Mouse (Mus musculus) retina, embryonic 14.5 days (tissue): ENCODE data around the gene Yipf4.

Experiments
- DNase-seq: peaks from one replicate; pipeline ENCODE4 v3.0.0-alpha.2; 2015; ENCODE audit warnings: low spot score

Yipf4 gene

DNA sequence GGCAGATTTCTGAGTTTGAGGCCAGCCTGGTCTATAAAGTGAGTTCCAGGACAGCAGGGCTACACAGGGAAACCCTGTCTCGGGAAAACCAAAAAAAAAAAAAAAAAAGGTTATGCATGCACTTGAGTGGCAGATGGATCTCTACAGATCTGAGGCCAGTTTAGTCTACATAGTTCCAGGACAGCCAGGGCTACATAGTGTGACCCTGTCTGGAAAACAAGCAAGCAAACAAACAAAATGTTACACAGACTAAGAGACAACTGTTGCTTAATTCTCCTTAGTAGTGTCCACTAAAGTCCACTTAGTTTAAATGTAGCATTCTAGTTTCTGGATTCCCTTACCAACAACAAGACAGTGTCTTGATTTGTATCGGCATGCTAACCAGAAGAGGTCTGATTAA, 36.8 kb downstream of the Yipf4 start:
- no peak for DNase-seq

DNA sequence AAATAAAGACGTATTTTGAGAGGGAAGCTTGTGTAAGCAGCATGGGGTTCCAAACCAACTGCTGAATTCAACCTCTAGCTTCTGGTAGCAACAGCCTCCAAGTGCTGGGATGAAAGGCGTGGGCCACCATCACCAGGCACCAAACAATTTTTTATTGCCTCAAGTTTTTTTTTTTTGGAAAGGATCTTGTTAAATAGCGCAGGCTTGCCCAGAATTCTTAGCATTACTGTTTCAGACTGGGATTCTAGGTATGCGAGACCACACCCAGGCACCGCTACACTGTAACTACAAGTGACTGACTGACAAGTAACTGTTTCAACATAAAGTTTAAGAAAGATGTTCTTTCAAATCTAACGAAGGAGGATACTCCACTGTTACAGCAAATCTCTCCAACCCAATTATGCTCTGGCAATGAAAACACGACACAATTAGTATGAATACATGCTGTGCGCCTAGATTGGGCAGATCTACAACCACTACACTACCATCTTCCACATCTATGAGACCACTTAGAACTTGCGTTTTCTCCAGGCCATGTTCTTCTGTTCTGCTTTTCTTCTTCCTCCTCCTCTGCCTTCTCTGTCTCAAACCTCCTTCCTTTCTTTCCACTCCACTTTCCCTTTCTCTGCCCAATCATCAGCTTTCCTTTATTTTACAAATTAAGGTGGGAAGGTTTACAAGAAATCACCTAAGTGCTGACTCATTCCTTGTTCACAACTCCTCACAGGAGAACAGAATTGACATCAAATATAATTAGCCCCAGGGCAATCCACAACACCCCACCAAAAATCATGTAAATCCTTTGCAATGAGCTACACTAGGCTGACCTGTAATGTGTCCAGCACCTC, 37.7 kb downstream of the Yipf4 start:
- peak; percentile 18 for DNase-seq

DNA sequence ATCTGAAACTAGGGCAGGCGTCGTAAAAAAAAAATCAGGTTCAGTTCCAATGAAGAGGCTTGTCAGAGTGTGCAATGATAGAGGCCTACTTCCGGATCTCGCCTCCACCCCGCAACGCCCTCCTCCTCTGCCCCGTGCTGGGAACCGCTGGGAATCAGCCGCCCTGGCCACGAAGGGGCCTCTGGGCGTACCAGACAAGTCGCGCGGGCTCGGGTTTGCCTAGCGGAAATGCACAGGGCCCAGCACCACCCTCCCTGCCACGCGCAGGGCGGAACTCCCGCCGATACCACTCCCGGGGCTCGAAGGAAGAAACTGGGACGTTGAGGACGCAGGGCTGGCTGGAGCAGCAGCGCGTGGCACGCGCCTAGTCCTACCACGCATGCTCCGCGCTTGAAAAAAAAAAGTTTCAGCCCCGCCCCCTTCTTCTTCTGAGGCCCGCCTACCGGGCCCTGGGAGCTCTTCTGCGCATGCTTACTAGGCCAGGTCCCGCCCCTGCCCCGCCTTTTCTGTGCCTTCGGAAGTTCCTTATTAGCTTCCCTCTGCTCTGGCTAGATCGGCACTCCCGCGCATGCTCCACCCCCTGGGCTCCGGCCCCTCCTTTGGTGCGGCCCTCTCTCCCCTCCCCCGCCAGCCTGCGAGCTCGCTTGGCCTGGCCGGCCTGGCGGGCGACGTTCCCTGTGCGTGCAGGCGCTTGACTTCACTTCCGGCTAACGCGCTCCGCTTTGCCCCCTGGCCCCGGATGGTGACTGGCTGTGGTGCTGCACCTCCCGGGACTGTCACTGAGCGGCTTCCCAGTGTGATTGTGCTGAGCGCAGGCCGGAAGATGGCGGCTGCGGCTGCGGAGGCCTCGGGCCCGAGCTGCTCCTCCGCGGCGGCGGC, 38.7 kb downstream of the Yipf4 start, which contains the start of gene Birc6:
TSS of gene Birc6 (plus strand) at position 567 of the 879 bp plus-strand sequence.
- peak; percentile 100 for DNase-seq

DNA sequence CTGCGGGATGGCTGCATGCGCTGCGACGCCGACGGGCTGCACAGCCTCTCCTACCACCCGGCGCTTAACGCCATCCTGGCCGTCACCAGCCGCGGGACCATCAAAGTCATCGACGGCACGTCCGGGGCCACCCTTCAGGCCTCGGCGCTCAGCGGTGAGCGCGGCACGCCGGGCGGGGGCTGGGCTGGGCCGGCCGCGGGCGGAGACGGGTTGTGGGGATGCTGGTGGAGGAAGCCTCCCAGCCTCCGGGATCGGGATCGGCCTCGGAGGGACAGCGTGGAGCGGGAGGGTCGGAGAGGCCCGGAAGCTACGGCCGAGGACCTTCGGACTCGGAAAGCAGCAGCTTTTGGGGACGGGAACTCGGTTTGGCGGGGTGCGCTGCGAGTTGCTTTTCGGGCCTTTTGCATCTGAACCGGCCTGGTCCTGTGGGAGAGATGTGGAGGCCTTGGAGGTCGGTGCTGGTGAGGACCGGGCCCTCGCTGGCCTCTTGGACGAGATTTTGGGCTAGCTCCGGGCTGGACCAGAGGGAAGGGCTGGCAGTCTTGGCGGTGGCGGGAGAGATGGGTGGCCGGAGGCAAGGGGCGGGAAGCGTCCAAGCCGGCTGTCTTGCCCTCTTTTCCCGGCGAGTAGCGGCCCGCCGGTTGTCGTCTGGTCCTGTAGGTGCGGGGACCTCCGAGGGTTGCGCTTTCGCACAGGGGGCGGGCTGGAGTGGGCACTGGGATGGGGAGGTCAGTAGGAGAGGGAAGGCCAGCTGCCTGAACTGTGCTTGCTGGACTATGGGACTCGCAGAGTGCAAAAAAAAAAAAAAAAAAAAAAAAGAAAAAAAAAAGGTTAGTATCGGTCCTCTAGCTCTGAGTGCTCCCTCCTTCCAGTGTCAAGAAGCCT, 39.6 kb downstream of the Yipf4 start:
- DNase-seq, result no peak

DNA sequence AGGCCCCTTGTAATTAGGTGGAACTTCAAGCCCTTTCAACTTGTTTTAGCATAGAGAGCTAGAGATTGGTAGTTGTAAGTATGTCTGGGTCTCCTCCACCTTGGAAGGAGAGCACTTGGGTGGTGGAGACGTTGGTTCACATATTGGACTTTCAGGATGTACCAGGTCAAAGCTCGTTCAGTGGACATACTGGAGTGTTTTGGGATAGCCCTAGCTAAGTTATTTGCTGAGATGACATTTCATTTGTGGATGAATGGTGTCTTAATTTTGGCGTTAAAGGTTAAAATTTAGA, 40.2 kb downstream of the Yipf4 start:
- no peak for DNase-seq

DNA sequence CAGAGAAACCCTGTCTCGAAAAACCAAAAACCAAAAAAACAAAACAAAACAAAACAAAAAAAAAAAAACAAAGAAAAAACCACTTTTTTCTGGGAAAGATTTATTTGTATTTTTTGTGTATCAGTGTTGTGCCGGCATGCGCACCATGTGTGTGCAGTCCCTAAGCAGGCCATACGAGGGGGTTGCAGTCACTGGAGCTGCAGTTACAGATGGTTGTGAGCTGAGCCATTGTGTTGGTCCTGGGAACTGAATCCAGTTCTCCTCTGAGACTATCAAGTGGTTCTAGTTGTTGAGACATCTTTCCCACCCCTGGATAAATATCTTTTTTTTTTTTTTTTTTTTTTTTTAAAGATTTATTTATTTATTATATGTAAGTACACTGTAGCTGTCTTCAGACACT, 45.7 kb downstream of the Yipf4 start:
- no peak for DNase-seq

DNA sequence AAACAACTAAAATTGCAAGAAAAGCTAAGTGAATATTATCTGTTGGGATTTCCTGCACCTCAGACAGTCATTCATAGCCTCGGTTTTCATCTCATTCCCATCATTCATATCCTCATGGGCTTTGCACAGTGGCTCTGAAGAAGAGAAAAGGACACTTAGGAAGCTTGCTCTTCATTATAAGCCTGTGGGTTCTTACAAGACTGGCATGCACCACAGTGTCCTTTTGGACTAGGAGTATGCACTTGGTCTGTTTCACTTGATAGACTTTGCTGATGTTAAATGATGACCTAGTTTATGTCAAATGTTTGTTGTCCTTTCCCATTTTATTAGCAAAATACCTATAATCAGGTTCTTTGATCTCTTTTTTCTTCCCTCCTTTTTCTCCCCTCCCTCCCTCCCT, 48.2 kb downstream of the Yipf4 start:
- DNase-seq, result no peak

DNA sequence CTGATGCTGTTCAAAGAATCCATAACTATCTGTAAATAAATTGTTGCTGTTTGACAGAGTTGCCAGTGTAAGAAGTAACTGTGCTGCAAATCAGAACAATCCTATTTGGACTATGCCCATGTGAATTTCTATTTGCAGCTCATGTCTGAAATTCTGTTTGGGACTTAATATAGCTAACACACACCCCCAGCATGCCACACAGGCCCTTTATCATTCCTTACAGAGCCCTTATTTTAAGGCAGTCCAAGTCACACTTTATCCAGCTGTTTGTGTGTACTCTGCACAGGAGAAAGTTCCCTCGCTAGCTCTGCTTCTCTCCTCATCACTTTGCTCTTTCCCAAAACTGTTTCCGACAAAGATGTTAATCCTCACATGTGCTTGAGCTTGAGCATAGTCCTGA, 54.3 kb downstream of the Yipf4 start:
- DNase-seq, result no peak
